Mouse (Mus musculus) ES-E14 (cell line): ENCODE data around the gene Lyrm7. TPM values are rescaled to one million over a fixed set of nuclear protein-coding genes. Genes with fewer than 3 reads are reported as not detected.

Experiments used
- DNase-seq: peaks from one replicate; pipeline ENCODE4 v3.0.0-alpha.2; 2013; ENCODE audit warnings: low read depth, low spot score
- H3K27ac ChIP-seq: 2 replicates; pipeline ENCODE4 v1.5.1; 2012; ENCODE audit warnings: low read depth, mild to moderate bottlenecking, low read length, moderate library complexity, mixed read lengths; ENCODE audit not compliant: poor library complexity, insufficient read depth, severe bottlenecking
- H3K36me3 ChIP-seq: 2 replicates; pipeline ENCODE4 v1.6.1; 2012; ENCODE audit warnings: mild to moderate bottlenecking, low read length, moderate library complexity, mixed read lengths; ENCODE audit not compliant: control insufficient read depth, poor library complexity, insufficient read depth, severe bottlenecking
- H3K4me1 ChIP-seq, 2 experiments: fragments of 150-350 bp in 1 of 2; sonication (generic) in 1 of 2; 2 replicates each; pipeline ENCODE4 v1.6.1; 2012; ENCODE audit warnings: low read length in 2 of 2, mild to moderate bottlenecking in 1 of 2, mixed read lengths in 1 of 2; ENCODE audit not compliant: control insufficient read depth in 2 of 2, insufficient read depth in 2 of 2, poor library complexity in 1 of 2
- H3K4me3 ChIP-seq, 2 experiments: fragments of 150-350 bp in 1 of 2; sonication (generic) in 1 of 2; 2 replicates each; pipeline ENCODE4 v1.5.1; 2012; ENCODE audit warnings: low read length in 2 of 2, low read depth in 1 of 2, mild to moderate bottlenecking in 1 of 2, mixed read lengths in 1 of 2; ENCODE audit not compliant: insufficient read depth in 1 of 2, poor library complexity in 1 of 2, severe bottlenecking in 1 of 2
- H3K9ac ChIP-seq: 2 replicates; pipeline ENCODE4 v1.6.1; 2012; ENCODE audit warnings: low read depth, mild to moderate bottlenecking, low read length, mixed read lengths; ENCODE audit not compliant: poor library complexity, insufficient read depth, severe bottlenecking
- H3K9me3 ChIP-seq: fragments of 150-350 bp; sonication (generic); 2 replicates; pipeline ENCODE4 v1.6.1; 2012; ENCODE audit warnings: low read depth, mild to moderate bottlenecking, low read length; ENCODE audit not compliant: control insufficient read depth, insufficient read depth
- CHD2 ChIP-seq: IDR thresholded peaks from 2 replicates; pipeline ENCODE4 v1.6.1; 2014; ENCODE audit warnings: mild to moderate bottlenecking, low read depth, low read length, inconsistent platforms
- HCFC1 ChIP-seq: IDR thresholded peaks from 2 replicates; pipeline ENCODE4 v1.6.1; 2012; ENCODE audit warnings: low read length, inconsistent platforms, borderline replicate concordance; ENCODE audit not compliant: insufficient read depth
- MAFK ChIP-seq: IDR thresholded peaks from 2 replicates; pipeline ENCODE4 v1.6.1; 2014; ENCODE audit warnings: mild to moderate bottlenecking, low read depth, low read length, inconsistent platforms; ENCODE audit not compliant: insufficient read depth
- ZC3H11A ChIP-seq: IDR thresholded peaks from 2 replicates; pipeline ENCODE4 v1.6.1; 2012; ENCODE audit warnings: low read depth, mild to moderate bottlenecking, inconsistent platforms, low read length, borderline replicate concordance
- ZNF384 ChIP-seq: IDR thresholded peaks from 2 replicates; pipeline ENCODE4 v1.6.1; 2012; ENCODE audit warnings: low read depth, low read length, inconsistent platforms
- in situ Hi-C, 2 experiments: fragments of 600-800 bp; cut with MboI; formaldehyde crosslinking; loops; one replicate each; pipeline ENCODE4 v1.15.1; 2025; ENCODE audit warnings: low sequenced_read_pairs in 2 of 2, inconsistent platforms in 1 of 2; ENCODE audit not compliant: unreplicated experiment in 2 of 2
- total RNA-seq: library from RNA; depleted of rRNA; stranded (reverse); fragments of 300-350 nt; gene quantifications from 2 replicates; pipeline ENCODE4 v1.2.3, GENCODE M21; 2012; rRNA removed

The Lyrm7 gene
- 0.98 and 1.4 TPM in 2 replicates for total RNA-seq

DNA sequence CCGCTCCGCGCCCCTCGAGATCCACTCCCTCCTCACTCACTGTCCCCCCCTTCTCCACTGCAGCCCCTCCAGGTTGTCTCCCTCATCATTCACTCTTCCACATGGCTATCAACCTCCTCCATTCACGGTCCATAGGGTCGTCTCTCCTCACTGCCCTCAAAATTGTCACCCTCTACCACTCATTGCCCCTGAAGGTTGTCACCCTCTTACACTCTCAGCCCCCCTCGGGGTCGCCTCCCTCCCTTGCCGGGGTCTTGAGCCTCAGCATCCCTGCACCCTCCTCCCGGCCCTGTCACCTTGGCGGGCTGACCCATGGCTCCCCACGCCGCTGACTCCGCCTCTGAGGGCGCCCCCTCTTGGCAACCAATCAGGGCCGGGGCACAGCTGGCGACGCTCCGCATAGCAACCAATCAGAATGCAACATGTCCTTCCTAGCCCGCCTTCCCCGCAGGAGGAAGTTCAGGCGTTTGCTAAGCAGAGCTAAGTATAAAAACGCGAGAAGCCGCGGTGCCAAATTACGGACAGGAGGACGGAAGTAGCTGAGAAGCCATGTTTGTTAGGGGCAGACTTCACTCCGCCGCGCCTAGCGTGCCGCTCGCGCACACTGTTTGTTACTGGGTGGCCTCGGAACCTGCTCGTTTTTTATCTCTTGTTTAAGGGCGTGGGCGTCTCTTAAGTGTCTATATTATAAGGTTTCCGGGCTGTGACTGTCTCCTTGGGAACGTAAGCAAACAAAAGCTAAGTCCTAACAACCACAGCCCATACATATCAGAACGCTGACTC lies at the start of gene Lyrm7:
Gene Lyrm7, minus strand, starts transcription at position 661 of the 783 bp plus-strand sequence.
- Histone ChIP-seq H3K4me3 (peak within 1 kb of the TSS; percentile 79 to 82), H3K9ac (peak within 1 kb of the TSS; percentile 81), H3K4me1 (peaks cover 0 to 2% of the 10 kb centered on the region in 2 experiments; a peak in 3 of 4 replicates), H3K27ac (peak within 1 kb of the TSS; percentile 69), H3K9me3 (no peaks in the 10 kb centered on the region), H3K36me3 (no peaks in the 10 kb centered on the region)
- peak; percentile 97 for DNase-seq
- TF ChIP-seq HCFC1 (peak; percentile 89), MAFK (no peak), CHD2 (peak; percentile 95)
- in situ Hi-C loops: no loop called here

GRCm38 (mm10) chr11:54910081-54910665 lies 49.5 kb upstream of the Lyrm7 start:
- no peak overlapping the region for H3K4me3 ChIP-seq
- in situ Hi-C loops: no loop called here
- no peaks in the 10 kb centered on the region for H3K4me1 ChIP-seq
- TF ChIP-seq ZC3H11A: no peak
- no peak for TF ChIP-seq CHD2
- TF ChIP-seq ZNF384: no peak
- TF ChIP-seq MAFK: no peak
- no peak for TF ChIP-seq HCFC1
- H3K9ac ChIP-seq: no peak overlapping the region
- H3K36me3 ChIP-seq: peaks cover 38% of the 10 kb centered on the region
- no peaks in the 10 kb centered on the region for H3K9me3 ChIP-seq
- DNase-seq: no peak
- H3K27ac ChIP-seq: no peak overlapping the region

DNA sequence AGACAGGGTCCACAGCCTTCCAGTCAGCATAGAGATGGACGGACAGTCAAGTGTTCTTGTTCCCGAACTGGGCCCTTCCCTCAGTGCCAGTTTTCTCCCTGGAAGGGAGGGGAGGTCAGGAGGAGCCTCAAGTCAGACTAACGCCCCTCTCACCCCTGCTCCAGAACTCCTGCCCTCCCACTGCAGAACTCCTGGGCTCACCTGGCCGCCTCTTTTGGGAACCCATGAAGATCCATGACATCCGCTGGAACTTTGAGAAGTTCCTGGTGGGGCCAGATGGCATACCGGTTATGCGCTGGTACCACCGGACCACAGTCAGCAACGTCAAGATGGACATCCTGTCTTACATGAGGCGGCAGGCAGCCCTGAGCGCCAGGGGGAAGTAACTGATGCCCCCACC lies 48.6 kb upstream of the Lyrm7 start:
- no peak overlapping the region for H3K9ac ChIP-seq
- TF ChIP-seq ZNF384: no peak
- TF ChIP-seq ZC3H11A: no peak
- TF ChIP-seq HCFC1: no peak
- no peak for TF ChIP-seq CHD2
- no peak for TF ChIP-seq MAFK
- in situ Hi-C loops: no loop called here
- H3K27ac ChIP-seq: no peak overlapping the region
- H3K36me3 ChIP-seq: peaks cover 31% of the 10 kb centered on the region
- no peaks in the 10 kb centered on the region for H3K4me1 ChIP-seq
- H3K4me3 ChIP-seq: no peak overlapping the region
- no peaks in the 10 kb centered on the region for H3K9me3 ChIP-seq
- DNase-seq: no peak

DNA sequence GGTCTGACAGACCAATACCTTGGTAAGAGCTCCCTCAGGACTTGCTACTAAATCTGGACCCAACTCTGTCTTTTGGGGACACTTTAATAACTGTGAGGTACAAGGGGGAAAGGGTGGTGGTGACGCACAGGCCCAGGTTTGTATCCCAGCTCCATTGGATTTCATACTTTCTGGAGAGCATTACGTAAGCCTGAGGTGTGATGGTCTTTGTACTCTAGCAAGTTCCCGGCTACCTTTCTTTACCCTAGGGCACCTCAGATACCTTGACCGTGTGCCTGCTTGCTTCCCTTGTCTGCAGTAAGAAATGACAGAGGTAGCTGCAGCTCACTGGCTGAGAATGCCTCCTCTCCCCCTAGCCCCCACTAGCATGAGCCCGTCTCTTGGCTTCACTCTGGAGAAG lies 46.5 kb upstream of the Lyrm7 start:
- no peak for TF ChIP-seq ZNF384
- TF ChIP-seq ZC3H11A: no peak
- TF ChIP-seq CHD2: no peak
- no peak for TF ChIP-seq MAFK
- no peak for TF ChIP-seq HCFC1
- no peak overlapping the region for H3K4me3 ChIP-seq
- H3K27ac ChIP-seq: no peak overlapping the region
- H3K9ac ChIP-seq: no peak overlapping the region
- H3K9me3 ChIP-seq: no peaks in the 10 kb centered on the region
- in situ Hi-C loops: no loop called here
- no peak for DNase-seq
- peaks cover 0 to 2% of the 10 kb centered on the region in 2 experiments; a peak in 1 of 4 replicates for H3K4me1 ChIP-seq
- H3K36me3 ChIP-seq: peaks cover 21% of the 10 kb centered on the region

GRCm38 (mm10) chr11:54906466-54906865 lies 45.8 kb upstream of the Lyrm7 start:
- Histone ChIP-seq H3K4me1 (peaks cover 0 to 2% of the 10 kb centered on the region in 2 experiments; a peak in 1 of 4 replicates), H3K36me3 (peaks cover 21% of the 10 kb centered on the region), H3K9me3 (no peaks in the 10 kb centered on the region), H3K4me3 (no peak overlapping the region), H3K27ac (no peak overlapping the region), H3K9ac (no peak overlapping the region)
- no peak for DNase-seq
- in situ Hi-C loops: no loop called here
- no peak for TF ChIP-seq MAFK
- TF ChIP-seq ZC3H11A: no peak
- TF ChIP-seq ZNF384: no peak
- TF ChIP-seq HCFC1: no peak
- TF ChIP-seq CHD2: no peak
